16 mouse cellular contexts compared by ENCODE assay signal in genomic region chr6:128549463-128550452, GRCm38 (mm10). TPM values are rescaled to one million over a fixed set of nuclear protein-coding genes. Genes with fewer than 3 reads are reported as not detected.
DNase-seq lines count a peak whose midpoint lies in the region; ATAC-seq and TF ChIP-seq lines count a peak whose summit lies in the region.
"Had no signal": no experiment of that assay in that cellular context is flagged by ENCODE, and none has a peak within 500 bp of the region (broad histone marks: within the 10 kb centered on the region; RNA-seq: fewer than 3 reads in every experiment).

No protein-coding gene starts in this region.

- no peak overlapping the region for H3ac ChIP-seq in C2C12 (ENCODE audit: control insufficient read depth, insufficient read length, low read depth)

- no peaks in the 10 kb centered on the region for H3K36me3 ChIP-seq in C2C12 (ENCODE audit: control insufficient read depth, insufficient read depth)
- H3K36me3 ChIP-seq in kidney, adult 2 months (ENCODE audit: control insufficient read depth, insufficient read depth, low read length) = no peaks in the 10 kb centered on the region
- H3K36me3 ChIP-seq: liver, embryonic 15.5 days had no signal

- no peaks in the 10 kb centered on the region for H3K79me3 ChIP-seq in C2C12 (ENCODE audit: low read depth)

- no peaks in the 10 kb centered on the region for H3K4me1 ChIP-seq in kidney, adult 2 months (ENCODE audit: control insufficient read depth, insufficient read depth, low read length)
- H3K4me1 ChIP-seq: liver, embryonic 15.5 days had no signal

- H3K27ac ChIP-seq in kidney, adult 2 months (ENCODE audit: insufficient read depth, low read depth, low read length) = no peak overlapping the region
- H3K27ac ChIP-seq: hindbrain, postnatal 0 days; liver, embryonic 15.5 days; macrophage had no signal

- peak; percentile 10 for DNase-seq in 3134 (ENCODE audit: extremely low read depth, insufficient read length, low spot score)
- peak; percentile 60 for DNase-seq in kidney, adult 2 months
- DNase-seq in large intestine, adult 2 months (ENCODE audit: low read depth, low spot score) = peak; percentile 95
- no peak for DNase-seq in thymus, postnatal 4 days
- no peak for DNase-seq in cerebellum, adult 9-11 months
- DNase-seq: adrenal gland, adult 8-10 months; cerebellum, adult 9-10 months had no signal

- H3K79me2 ChIP-seq in C2C12 (ENCODE audit: control insufficient read depth, insufficient read depth) = no peaks in the 10 kb centered on the region

- no peak overlapping the region for H3K4me3 ChIP-seq in C2C12 (ENCODE audit: insufficient read depth, poor library complexity, severe bottlenecking)
- no peak overlapping the region for H3K4me3 ChIP-seq in kidney, adult 2 months (ENCODE audit: insufficient read depth, low read depth, low read length)
- H3K4me3 ChIP-seq: liver, embryonic 15.5 days had no signal

- 60% methylated on average over 15 of the region's 15 CpGs for WGBS in kidney, adult 2 months
- 30% methylated on average over 15 of the region's 15 CpGs for WGBS in large intestine, adult 2 months

- no peak for TF ChIP-seq POLR2A in kidney, adult 2 months (IDR thresholded peaks at IDR 0.05; ENCODE audit: low read depth, low read length)

- ATAC-seq in erythroid progenitor cell, adult 5-6 weeks (replicated peaks; ENCODE audit: low FRiP score, poor library complexity, severe bottlenecking) = no peak
- ATAC-seq: hindbrain, postnatal 0 days; midbrain, embryonic 16.5 days had no signal

- no peak for TF ChIP-seq CTCF in C2C12 (IDR thresholded peaks at IDR 0.05; ENCODE audit: control insufficient read depth, insufficient read depth, insufficient read length)
- TF ChIP-seq CTCF in kidney, adult 2 months (conservative IDR thresholded peaks at IDR 0.05; ENCODE audit: insufficient read depth, insufficient read length, low read depth, low read length) = no peak

- no peaks in the 10 kb centered on the region for H3K27me3 ChIP-seq in C2C12 (ENCODE audit: control insufficient read depth, insufficient read depth, insufficient read length)
- no peaks in the 10 kb centered on the region for H3K27me3 ChIP-seq in kidney, adult 2 months (replicated peaks; ENCODE audit: control insufficient read depth, insufficient read depth, low read length)
- H3K27me3 ChIP-seq: liver, embryonic 15.5 days had no signal

TF ChIP-seq in C2C12, 6 proteins besides CTCF, POLR2A, EP300 and RAD21:
- TF ChIP-seq MYOG (IDR thresholded peaks at IDR 0.05; ENCODE audit: control insufficient read depth, extremely low read depth, insufficient read length) = no peak
- no peak for TF ChIP-seq MYOD1 (IDR thresholded peaks at IDR 0.05; ENCODE audit: control insufficient read depth, insufficient read length, low read depth)
- peak; percentile 16 for TF ChIP-seq USF1 (IDR thresholded peaks at IDR 0.05; ENCODE audit: low read depth)
- no peak for TF ChIP-seq FOSL1 (IDR thresholded peaks at IDR 0.05; ENCODE audit: insufficient read depth, low read length, poor library complexity, severe bottlenecking)
- no peak for TF ChIP-seq MAX (IDR thresholded peaks at IDR 0.05)

RNA-seq across cellular contexts. Expression of gene Pzp, which starts 23.2 kb away (rescaled TPM):
- not detected for polyA plus RNA-seq in C2C12 (2012; fragmentation: generic; extraction: Trizol)
- 0.05 and 0.23 TPM in 2 replicates for polyA plus RNA-seq in kidney, adult 2 months (2012; rRNA removed)
- 0.02 and 0.15 TPM in 2 replicates for polyA plus RNA-seq in large intestine, adult 2 months (2012; rRNA removed)
- total RNA-seq in erythroid progenitor cell, adult 5-6 weeks (2015; ENCODE audit: low replicate concordance) = not detected in 2 replicates
- not detected in 2 replicates for total RNA-seq in erythroid progenitor cell, adult 5-6 weeks (2017; ENCODE audit: low replicate concordance)
- total RNA-seq: hindbrain, postnatal 0 days; layer of hippocampus, postnatal 10 days; left cerebral cortex, postnatal 36 days had no signal
- polyA plus RNA-seq: macrophage; midbrain, embryonic 16.5 days; neural tube, embryonic 11.5 days had no signal

RNA-seq across cellular contexts. Expression of gene A2ml1, which starts 31.6 kb away (rescaled TPM):
- not detected for polyA plus RNA-seq in C2C12 (2012; fragmentation: generic; extraction: Trizol)
- polyA plus RNA-seq in kidney, adult 2 months (2012; rRNA removed) = not detected in 2 replicates
- 0.24 and 0.71 TPM in 2 replicates for polyA plus RNA-seq in large intestine, adult 2 months (2012; rRNA removed)
- not detected in 2 replicates for total RNA-seq in erythroid progenitor cell, adult 5-6 weeks (2015; ENCODE audit: low replicate concordance)
- not detected in 2 replicates for total RNA-seq in erythroid progenitor cell, adult 5-6 weeks (2017; ENCODE audit: low replicate concordance)
- total RNA-seq: adrenal gland, adult 8-10 months had no signal
- polyA plus RNA-seq: macrophage; neural tube, embryonic 11.5 days had no signal

Comparison
In these comparisons a context has a peak if more than half of its experiments do, and no peak if none do; other contexts are left out.
1. DNase-seq: peak in 3134 (single experiment), kidney, adult 2 months (single experiment) and large intestine, adult 2 months (single experiment); none in thymus, postnatal 4 days (single experiment) and cerebellum, adult 9-11 months (single experiment).